Mouse (Mus musculus) mouse embryonic stem cell (cell line): ENCODE measurements around the gene Morn2.

ENCODE experiments used
- in situ Hi-C, 2 experiments: fragments of 300-500 bp; cut with MboI; formaldehyde crosslinking; loops; 1 replicate in 1 of 2; 3 replicates in 1 of 2; pipeline ENCODE4 v1.14.3; 2019 to 2020; ENCODE audit warnings: low sequenced_read_pairs in 2 of 2, low pct_unique_long_range_greater_than_20kb in 1 of 2, mixed read lengths in 1 of 2; ENCODE audit not compliant: unreplicated experiment in 1 of 2

The Morn2 gene

DNA sequence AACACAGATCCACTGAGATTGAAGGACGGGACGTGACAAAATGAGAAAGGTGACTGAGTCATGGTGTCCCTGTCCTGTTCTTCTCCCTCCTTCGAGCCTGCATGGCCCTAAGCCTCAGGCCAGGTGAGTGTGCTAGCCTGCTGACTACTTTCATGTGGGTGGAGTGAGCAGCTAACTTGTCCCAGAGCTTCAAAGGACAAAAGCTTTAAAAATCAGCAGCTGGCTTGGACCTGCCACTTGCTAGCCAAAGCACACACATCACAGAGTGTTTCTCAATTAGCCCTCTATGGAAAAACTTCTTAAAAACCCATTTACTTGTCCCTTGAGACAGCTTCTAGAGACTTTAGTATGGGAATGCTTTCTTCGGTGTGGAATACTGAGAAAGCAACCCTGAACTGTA is 22.4 kb downstream of the Morn2 start:
- in situ Hi-C loops: no loop called here

DNA sequence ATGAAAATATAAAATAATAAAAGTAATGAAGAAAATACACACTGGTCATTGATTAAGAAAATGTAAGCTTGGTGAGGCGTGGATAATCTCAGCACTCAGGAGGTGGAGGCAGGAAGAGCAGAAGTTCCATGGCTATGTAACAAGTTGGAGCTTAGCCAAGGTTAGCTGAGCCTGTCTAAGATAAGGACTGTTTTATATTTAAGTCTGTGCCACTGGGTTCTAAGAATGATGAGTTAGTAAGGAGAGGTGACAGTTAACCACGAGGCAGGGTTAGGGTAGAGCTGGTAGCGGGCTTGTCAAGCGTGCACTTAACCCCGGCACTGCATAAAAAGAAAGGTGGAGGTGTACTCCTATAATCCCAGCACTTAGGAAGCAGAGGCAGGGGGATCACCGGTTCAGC is 32.2 kb downstream of the Morn2 start:
- in situ Hi-C loops: no loop called here

DNA sequence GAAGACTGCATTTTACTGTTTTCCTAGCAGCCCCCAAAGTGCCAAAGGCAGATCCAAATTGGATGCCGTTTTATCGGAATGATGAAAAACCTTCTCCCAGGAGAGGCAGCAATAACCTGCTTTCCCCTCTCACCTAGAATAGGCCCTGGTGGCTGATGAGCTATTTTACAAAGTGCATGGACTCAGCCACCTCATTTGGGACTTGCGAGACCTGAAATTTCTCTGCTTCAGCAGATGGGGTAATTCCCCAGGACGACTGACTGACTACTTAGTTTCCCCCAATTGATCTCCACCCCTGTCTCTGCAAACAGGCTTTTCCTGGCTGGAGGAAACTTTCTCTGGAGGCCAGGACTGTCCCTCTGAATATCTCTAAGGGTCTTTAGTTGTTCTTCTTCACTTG is 33.0 kb downstream of the Morn2 start:
- in situ Hi-C loops: no loop called here

DNA sequence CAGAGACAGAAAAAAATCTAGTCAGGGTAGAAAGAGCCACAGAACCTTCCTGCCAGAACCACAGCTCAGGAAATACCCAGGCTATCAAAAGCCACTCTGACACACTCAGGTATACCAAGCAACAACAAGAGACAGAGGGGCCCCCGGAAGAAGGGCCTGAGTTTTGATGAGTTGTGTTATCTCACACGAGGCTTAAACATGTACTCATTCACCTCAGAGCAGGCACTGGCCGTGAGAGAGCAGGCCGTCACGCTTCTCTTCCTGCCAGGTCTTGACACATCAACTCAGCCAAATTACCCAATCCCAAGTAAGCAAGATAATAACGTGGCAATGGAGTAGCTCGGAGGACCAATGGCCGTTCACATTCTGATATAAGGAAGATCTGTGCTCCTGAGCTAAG is 33.7 kb downstream of the Morn2 start:
- in situ Hi-C loops: no loop called here

DNA sequence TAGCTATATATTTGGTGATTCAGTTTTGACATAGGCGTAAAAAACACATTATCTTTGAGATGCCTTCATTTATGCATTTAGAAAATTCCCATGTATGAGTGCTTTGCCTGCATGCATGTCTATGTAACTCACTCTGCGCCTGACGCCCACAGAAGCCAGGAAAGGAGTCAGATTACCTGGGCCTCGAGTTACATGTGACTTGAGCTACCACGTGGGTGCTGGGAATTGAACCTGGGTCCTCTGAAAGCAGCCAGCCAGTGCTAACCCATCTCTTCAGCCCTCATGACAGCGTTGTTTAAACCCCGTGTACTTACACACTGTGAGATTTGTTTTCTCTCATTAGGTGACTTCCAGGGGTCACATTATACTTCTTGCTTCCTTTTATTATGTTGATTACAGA is 34.5 kb downstream of the Morn2 start:
- in situ Hi-C loops: no loop called here

DNA sequence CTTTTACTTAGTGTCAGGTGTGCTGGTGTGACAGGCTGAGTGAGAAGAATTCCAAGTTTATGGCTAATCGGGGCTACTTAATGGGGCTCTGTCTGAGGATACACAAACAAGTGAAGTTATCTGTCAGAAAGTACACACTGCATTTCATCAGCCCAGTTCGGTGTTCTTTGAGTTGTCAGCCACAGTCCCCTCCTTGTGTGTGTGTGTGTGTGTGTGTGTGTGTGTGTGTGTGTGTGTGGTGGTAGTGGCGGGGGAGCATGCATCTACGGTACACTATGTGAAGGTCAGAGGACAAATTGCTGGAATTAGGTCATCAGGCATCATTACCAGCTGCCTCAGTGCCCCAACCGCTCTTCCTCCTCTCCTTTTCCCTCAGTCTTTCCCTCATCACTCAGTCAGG is 35.5 kb downstream of the Morn2 start:
- in situ Hi-C loops: no loop called here

DNA sequence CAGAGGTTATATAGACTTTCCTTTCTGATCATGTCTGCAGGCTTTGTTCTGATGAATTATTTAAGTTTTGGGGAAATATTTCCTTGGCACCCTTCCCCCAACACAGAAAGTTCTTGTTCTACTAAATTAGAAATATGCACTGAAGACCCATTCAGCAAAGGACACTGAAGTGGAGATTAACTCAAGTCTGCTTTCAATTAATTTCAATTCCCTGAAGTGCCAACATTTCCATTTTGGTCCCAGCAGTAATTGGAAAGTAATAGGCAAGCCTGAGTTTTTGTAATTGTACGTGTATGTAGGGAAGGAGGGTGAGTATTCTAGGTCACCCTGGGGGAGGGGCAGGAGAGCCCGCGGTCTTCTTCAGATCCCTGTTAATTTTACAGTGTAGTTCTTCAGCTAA is 36.4 kb downstream of the Morn2 start:
- in situ Hi-C loops: no loop called here

DNA sequence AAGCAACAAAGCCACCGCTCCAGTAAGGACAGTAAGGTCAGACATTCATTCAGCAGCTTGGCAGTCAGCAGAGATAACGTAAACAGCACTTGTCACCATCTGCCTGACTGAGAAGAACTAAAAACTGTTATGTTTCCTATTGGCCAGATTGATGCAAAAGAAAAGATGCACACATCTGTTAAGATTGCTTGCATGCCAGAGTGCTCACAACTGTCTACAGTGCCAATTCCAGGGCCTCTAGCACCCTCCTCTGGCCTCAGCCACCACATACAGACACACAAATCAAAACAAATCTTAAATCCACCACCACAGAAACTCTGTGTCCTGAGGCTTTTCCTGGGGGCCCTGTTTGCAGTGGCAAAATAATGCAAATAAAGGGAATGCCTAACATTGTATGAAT is 42.4 kb downstream of the Morn2 start:
- in situ Hi-C loops: no loop called here

DNA sequence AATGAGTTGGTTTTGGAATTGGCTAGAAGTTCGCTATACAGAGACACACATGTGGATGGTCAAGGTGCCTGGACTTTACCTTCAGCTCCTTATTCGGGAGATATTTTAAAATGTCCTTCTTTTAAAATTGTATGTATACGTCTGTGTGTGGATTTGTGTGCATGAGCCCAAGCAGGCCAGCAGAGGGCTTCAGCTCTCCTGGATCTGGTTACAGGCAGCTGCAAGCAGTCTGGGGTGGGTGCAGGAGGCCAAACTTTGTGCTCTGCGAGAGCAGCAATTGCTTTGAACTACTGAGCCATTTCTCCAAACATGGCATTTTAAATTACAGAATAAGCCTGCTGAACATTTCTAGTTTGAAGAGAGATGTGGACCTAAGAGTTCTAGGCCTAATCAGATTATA is 55.3 kb downstream of the Morn2 start:
- in situ Hi-C loops: no loop called here

DNA sequence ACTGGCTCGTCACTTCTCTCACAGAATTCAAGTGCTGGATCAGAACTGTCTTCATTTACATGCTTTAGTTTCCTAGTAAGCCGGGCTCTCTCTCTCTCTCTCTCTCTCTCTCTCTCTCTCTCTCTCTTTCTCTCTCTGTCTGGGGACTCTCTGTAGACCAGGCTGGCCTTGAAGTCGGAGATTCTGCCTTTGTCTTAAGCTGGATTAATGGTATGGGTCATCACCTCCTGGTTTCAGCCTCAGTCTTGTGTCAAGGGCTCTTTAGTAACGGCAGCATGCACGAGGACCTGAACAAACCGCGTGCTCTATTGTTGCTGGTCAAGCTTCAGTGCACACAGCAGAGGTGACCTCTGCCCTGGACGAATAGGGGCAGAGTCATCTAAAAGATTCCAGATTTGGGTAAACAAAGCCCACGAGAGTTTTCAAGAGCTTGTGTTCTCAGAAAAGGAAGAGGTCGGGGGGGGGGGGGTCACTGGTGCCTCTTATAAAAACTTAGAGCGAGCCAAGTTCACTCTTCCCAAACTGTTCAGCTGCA is 56.7 kb downstream of the Morn2 start:
- in situ Hi-C loops: no loop called here
